Mouse (Mus musculus): Measurements from ENCODE around the gene Gja6. TPM values are rescaled to one million over a fixed set of nuclear protein-coding genes. Genes with fewer than 3 reads are reported as not detected.

Gja6 gene
- polyA plus RNA-seq, 1 experiment: 0.03 TPM

DNA sequence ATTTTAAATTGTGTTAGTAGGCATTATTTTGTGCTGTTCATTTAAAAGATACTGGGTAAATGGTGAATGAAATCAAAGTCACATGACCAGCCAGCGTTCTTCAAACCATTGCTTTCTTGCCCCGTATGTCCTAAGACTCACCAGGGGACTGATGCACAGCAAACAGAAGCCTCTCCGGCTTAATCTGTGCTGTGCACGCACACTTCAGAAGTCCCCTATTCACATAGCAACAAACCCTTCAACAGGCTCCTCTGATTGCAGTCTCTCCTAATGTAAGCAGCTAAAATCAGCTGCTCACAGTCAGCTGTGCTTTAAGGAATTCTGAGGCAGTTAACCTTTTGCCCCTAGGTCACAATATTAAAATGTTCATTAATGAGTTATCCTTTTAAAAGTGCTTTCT is 41.8 kb downstream of the Gja6 start:
- Histone ChIP-seq H3K4me3 (ENCODE audit: insufficient read depth, low read depth, low read length) (no peak overlapping the region), H3K4me1 (ENCODE audit: control insufficient read depth, insufficient read depth, low read length) (no peaks in the 10 kb centered on the region), H3K27ac (ENCODE audit: insufficient read depth, low read depth, low read length) (no peak overlapping the region), H3K36me3 (ENCODE audit: control insufficient read depth, insufficient read depth, low read length) (no peaks in the 10 kb centered on the region), H3K27me3 (replicated peaks; ENCODE audit: control insufficient read depth, insufficient read depth, low read length) (no peaks in the 10 kb centered on the region)
- 60% methylated on average over 4 of the region's 4 CpGs for WGBS
- TF ChIP-seq CTCF (conservative IDR thresholded peaks at IDR 0.05; ENCODE audit: insufficient read depth, insufficient read length, low read depth, low read length) (no peak), POLR2A (IDR thresholded peaks at IDR 0.05; ENCODE audit: low read depth, low read length) (no peak)
- peak; percentile 16 for DNase-seq

DNA sequence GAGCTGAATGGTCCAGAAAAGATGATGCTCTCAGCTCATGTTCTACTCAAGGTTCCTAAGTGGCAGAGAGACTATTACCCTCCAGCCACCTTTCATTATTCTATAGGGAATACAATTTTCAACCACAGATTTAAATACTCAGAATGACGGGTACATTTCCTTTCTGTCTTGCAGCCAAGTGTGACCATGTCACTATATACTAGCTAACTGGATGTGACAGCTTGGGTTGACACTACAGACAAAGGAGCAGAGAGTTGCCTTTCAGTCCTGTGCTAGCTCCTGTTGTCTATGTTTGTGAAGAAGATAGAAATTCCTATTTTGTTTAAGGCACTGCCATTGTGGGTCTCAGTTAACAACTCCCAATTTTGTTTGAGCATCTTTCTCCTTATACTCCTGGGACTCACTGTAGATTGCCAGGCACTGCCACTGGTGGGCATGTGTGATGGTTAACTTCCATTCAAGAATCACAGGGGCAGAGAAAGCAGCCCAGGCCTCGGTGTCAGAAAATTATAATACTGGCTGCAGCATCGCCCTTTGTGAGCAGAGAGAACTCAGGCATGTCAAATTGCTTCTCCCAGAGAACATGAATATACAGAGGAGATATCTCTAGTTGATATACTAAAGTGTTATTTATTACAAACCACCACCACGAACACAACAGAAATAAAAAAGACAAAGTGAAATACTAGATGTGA is 43.0 kb downstream of the Gja6 start:
- Histone ChIP-seq H3K4me1 (ENCODE audit: control insufficient read depth, insufficient read depth, low read length) (no peaks in the 10 kb centered on the region), H3K27me3 (replicated peaks; ENCODE audit: control insufficient read depth, insufficient read depth, low read length) (no peaks in the 10 kb centered on the region), H3K27ac (ENCODE audit: insufficient read depth, low read depth, low read length) (no peak overlapping the region), H3K36me3 (ENCODE audit: control insufficient read depth, insufficient read depth, low read length) (no peaks in the 10 kb centered on the region), H3K4me3 (ENCODE audit: insufficient read depth, low read depth, low read length) (no peak overlapping the region)
- DNase-seq: no peak
- TF ChIP-seq POLR2A (IDR thresholded peaks at IDR 0.05; ENCODE audit: low read depth, low read length) (no peak), CTCF (conservative IDR thresholded peaks at IDR 0.05; ENCODE audit: insufficient read depth, insufficient read length, low read depth, low read length) (no peak)
- 60% methylated on average over 4 of the region's 4 CpGs for WGBS

Other genes starting within 250 kb of the Gja6 start
- not detected in 2 replicates for gene Ppef1, start 171.3 kb downstream of the Gja6 start, polyA plus RNA-seq (2012; rRNA removed)
- gene Rs1, start 139.0 kb downstream of the Gja6 start, polyA plus RNA-seq (2012; rRNA removed): not detected in 2 replicates
- gene Cdkl5, start 87.7 kb upstream of the Gja6 start, polyA plus RNA-seq (2012; rRNA removed): 1.5 and 1.6 TPM in 2 replicates
- gene Scml2, start 210.1 kb upstream of the Gja6 start, polyA plus RNA-seq (2012; rRNA removed): 0.14 TPM in 2 replicates